Mouse (Mus musculus): ENCODE data around the gene Tmem104.

Tmem104 gene

DNA sequence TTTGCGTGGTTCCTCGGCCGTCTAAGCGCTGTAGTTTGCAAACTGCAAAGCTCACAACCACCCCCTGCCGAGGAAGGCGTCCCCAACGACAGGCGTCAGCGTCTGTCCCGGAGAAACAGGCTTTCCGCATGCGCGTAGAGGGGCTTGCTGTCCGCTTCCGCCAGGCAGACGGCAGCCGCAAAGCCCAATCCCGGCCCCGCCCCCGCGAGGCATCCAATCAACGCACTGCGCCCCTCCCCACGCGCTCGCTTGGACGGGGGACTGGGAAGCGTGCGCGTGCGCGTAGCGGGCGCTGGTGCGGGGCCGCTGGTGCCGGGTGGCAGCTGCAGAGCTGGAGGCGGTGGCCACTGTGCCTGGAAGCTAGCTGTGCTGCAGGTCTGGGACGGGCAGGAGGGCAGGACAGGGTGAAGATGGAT, at the start of gene Tmem104:
Tmem104 (plus strand) TSS at position 264 of the 416 bp plus-strand sequence.
- no peaks in the 10 kb centered on the region; the same call in 1 of the 2 replicates for H3K36me3 ChIP-seq (ENCODE audit: control insufficient read depth, insufficient read depth, low read length, poor library complexity, severe bottlenecking)
- peak; percentile 98 for DNase-seq (ENCODE audit: low read depth, low spot score)
- H3K27me3 ChIP-seq (ENCODE audit: control insufficient read depth, insufficient read depth, low read length, poor library complexity, severe bottlenecking), result no peaks in the 10 kb centered on the region

DNA sequence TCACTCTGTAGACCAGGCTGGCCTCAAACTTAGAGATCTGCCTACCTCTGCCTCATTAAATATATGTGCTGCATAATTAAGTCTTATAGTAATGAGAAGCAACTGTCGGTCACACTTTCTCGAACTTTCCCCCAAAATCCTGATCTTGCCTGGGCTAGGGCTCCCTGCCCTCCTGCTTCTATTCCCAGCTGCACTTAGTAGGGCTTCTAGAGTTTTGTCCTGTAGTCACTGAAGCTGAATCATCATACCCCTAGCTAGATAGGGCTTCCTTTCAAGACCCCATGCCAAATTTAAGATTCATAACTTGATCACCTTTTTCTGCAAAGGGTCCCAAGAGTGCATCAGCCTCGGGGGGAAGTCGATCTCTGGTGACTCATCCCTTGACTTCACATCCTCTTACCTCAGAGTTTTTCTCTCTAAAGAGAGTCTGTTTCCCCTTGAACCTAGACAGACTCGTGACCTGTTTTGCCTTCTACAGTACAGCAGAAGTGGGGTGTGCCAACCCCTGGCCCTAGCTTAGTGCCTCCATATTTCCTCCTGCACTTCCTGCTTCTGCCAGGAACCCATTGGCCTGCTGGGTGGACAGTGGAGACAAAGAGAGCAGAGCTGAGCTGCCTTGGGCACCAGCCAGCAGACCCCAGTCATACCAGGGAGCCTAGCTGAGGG, 48.6 kb upstream of the Tmem104 start:
- Histone ChIP-seq H3K27me3 (ENCODE audit: control insufficient read depth, insufficient read depth, low read length, poor library complexity, severe bottlenecking) (no peaks in the 10 kb centered on the region), H3K36me3 (ENCODE audit: control insufficient read depth, insufficient read depth, low read length, poor library complexity, severe bottlenecking) (no peaks in the 10 kb centered on the region)
- peak; percentile 64 for DNase-seq (ENCODE audit: low read depth, low spot score)

DNA sequence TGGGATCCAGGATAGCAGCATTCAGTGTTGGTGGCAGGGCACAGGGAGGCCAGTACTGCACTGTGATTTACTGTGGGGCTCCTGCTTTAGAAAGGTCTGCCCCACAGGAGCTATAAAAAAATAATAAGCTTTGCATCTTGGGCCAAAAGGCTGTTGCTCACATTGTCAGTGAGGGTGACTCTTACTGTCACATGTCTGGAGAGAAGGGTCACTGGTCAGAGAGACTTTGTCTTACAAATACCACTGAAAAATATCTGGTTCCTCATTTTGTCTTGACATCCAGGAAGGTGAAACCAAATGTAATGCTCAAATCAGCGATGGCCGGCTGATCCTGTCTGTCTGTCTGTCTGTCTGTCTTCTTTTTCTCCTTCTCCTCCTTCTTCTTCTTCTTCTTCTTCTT, 45.3 kb upstream of the Tmem104 start:
- no peaks in the 10 kb centered on the region for H3K36me3 ChIP-seq (ENCODE audit: control insufficient read depth, insufficient read depth, low read length, poor library complexity, severe bottlenecking)
- peak; percentile 48 for DNase-seq (ENCODE audit: low read depth, low spot score)
- no peaks in the 10 kb centered on the region for H3K27me3 ChIP-seq (ENCODE audit: control insufficient read depth, insufficient read depth, low read length, poor library complexity, severe bottlenecking)

DNA sequence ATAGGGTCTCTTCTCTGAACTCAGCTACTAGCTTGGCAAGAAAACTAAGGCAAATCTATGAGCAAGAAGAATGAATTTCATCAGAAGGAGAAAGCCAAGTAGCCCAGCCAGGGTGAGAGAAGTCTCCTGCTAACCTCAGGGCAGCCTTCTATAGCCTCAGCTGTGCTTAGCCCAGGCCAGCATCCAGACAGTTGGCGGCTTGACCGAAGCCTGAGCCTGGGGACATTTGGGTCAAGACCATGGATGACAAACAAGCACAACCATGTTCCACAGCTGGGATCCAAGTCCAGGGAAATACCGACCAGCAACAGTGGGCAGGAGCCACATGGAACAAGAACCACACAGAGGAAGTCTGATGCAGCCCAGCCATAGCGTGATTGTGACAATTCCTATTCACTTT, 39.5 kb upstream of the Tmem104 start:
- no peaks in the 10 kb centered on the region for H3K36me3 ChIP-seq (ENCODE audit: control insufficient read depth, insufficient read depth, low read length, poor library complexity, severe bottlenecking)
- no peak for DNase-seq (ENCODE audit: low read depth, low spot score)
- no peaks in the 10 kb centered on the region for H3K27me3 ChIP-seq (ENCODE audit: control insufficient read depth, insufficient read depth, low read length, poor library complexity, severe bottlenecking)

DNA sequence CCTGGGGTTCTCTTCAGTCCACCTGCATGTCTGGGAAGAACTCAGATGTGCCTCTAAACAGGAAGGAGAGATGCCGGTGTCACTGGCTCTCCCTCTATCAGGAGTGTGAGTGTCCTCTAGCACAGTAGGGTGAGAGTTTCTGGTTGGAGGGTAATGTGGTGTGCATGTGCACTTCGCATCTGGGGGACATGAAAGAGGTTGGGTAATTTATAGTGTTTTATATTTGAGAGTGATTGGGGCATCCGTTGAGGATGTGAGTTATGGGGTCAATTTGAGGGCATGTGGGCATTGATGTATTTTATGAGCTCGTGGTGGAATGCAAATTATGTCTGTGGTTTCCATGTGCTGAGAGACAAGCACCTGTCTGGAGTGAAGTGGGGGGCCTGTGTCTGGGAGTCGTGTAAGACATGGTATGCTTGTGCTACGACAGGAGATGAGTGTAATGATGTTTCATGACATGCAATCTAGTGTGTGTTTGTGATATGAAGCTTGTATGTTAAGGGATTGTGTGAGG, 36.5 kb upstream of the Tmem104 start:
- peak; percentile 67 for DNase-seq (ENCODE audit: low read depth, low spot score)
- H3K27me3 ChIP-seq (ENCODE audit: control insufficient read depth, insufficient read depth, low read length, poor library complexity, severe bottlenecking), result no peaks in the 10 kb centered on the region
- no peaks in the 10 kb centered on the region for H3K36me3 ChIP-seq (ENCODE audit: control insufficient read depth, insufficient read depth, low read length, poor library complexity, severe bottlenecking)

DNA sequence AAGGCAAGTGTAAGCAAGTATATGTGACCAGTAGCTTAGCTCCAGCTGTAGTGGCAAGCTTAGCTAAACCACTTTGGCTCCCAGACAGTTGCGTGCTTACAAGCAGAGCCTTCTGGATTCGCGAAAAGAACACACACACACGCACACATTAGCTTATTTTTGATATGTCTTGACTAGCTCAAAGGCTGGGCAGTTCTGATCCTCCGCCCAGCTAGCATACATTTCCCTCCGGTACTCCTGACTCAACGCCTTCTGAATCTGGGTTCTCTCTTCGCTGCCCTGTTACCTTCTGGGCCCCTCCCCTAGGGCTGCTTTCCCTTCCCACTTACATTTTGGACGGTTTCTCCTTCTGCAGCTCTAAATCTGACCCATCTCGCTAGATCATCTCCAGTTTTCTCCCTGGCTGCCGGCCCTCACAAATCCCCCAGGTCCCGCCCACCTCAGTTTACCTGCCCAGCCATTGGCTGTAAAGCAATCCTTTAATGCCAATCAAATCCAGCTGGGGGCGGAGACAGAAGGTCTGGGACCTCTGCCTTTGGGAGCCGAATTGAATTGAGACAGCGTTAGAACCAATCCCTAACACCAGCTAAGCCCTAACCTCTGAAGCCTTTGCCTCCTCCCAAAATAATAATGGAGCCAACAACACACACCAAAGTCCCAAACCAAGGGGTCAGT, 35.4 kb upstream of the Tmem104 start:
- Histone ChIP-seq H3K36me3 (ENCODE audit: control insufficient read depth, insufficient read depth, low read length, poor library complexity, severe bottlenecking) (no peaks in the 10 kb centered on the region), H3K27me3 (ENCODE audit: control insufficient read depth, insufficient read depth, low read length, poor library complexity, severe bottlenecking) (no peaks in the 10 kb centered on the region)
- no peak for DNase-seq (ENCODE audit: low read depth, low spot score)

DNA sequence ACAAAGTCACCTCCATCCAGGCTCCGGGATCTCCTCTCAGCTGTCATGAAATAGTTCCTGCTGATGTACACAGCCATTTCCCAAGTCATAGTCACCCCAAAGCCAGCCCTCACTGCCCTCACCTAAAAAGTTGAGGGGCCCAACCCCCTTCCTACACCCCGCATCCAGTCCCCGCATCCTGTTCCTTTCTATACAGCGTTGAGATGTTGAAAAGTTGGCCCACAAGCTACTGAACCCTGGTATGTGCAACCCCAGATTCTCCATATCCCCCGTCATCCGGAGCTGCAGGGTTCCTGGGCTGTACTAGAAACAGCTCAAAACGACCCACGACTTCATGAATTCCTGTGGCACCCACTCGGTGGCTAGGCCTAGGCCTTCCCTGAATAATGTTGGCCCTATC, 34.2 kb upstream of the Tmem104 start:
- Histone ChIP-seq H3K36me3 (ENCODE audit: control insufficient read depth, insufficient read depth, low read length, poor library complexity, severe bottlenecking) (no peaks in the 10 kb centered on the region), H3K27me3 (ENCODE audit: control insufficient read depth, insufficient read depth, low read length, poor library complexity, severe bottlenecking) (no peaks in the 10 kb centered on the region)
- no peak for DNase-seq (ENCODE audit: low read depth, low spot score)

DNA sequence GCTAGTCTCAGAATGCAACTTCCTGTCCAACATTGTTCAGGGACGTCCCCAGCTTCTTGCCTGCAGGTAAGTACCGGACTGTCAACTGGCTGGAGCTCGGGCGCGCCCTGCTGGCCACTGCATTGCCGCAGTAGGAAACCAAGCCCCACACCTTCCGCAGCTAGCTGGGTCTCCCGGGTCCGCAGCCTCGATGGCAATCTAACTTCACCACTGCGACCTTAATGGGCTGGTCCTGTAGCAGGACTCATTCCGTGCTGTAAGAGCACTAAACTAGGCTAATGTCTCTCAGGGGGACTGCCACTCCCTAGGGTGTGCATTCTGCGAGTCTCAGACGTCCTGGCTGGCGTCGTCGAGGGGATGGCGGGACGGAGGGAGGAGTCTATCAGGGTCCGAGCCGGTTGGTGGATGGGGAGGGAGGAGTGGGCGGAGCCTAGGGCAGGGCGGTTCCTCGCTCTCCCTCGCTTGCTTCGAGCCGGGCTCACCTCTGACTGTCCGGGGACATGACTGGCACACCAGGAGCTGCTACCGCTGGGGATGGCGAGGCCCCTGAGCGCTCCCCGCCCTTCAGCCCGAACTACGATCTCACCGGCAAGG, 33.5 kb upstream of the Tmem104 start:
- no peaks in the 10 kb centered on the region for H3K36me3 ChIP-seq (ENCODE audit: control insufficient read depth, insufficient read depth, low read length, poor library complexity, severe bottlenecking)
- DNase-seq (ENCODE audit: low read depth, low spot score), result peak; percentile 94
- no peaks in the 10 kb centered on the region for H3K27me3 ChIP-seq (ENCODE audit: control insufficient read depth, insufficient read depth, low read length, poor library complexity, severe bottlenecking)

DNA sequence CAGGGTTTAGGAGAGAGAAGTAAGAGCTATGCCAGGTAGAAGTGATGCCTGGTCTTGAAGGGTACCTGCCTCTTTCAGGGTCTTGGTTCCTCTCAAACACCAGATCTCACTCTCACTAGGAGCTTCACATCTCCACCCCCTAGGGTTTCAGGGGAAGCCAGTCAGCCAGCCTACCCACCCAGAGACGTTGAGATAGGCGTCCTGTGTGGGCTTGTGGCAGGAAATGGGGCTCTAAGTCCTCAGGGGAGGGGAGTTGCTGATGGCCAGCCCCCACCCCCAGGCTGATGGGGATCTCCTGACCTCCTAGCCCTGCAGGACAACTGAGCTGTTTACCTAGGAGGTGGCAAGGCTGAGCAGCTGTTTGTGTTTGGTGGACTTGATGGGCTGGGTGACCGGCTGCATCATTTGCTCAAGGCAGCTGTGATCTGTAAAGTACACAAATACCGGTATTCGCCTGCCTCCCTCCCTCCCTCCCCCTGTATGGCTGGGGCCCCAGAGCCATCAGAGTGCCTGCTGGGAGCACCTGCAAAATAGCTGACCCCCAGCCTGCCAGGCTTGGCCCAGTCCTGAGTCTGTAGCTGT, 32.1 kb upstream of the Tmem104 start:
- Histone ChIP-seq H3K27me3 (ENCODE audit: control insufficient read depth, insufficient read depth, low read length, poor library complexity, severe bottlenecking) (no peaks in the 10 kb centered on the region), H3K36me3 (ENCODE audit: control insufficient read depth, insufficient read depth, low read length, poor library complexity, severe bottlenecking) (no peaks in the 10 kb centered on the region)
- DNase-seq (ENCODE audit: low read depth, low spot score), result no peak

DNA sequence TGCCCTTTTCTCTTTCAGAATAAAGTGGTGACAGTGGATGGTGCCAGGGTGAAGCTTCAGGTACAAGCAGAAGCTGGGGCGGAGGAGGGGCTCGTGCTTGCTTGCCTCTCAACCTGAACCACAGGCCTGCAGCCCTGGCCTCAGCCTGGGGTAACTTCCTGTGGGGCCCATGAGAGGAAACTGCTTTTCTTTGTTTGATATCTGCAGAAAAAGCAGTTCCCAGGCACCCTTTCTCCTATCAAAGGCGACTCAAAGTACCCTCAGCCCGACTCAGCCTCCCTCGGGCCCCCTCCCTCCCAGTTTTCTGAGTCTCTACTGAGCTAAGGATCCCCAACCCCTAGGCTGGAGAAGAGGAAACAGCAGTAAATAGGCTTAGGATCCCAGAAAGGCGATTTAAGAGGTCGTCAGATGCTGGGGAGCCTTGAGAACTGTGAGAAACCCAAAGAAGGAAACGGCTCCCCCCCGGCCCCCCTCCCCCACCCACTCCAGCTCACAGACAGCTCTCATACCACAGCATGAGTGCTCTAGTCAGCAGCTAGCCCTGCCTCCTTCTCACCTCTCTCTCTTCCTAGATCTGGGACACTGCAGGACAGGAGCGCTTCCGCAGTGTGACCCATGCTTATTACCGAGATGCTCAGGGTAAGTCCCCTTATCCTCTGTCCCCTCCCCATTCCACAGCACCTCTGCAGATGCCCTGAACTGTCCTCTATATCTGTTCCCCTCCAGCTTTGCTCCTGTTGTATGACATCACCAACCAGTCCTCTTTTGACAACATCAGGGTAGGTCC, 29.2 kb upstream of the Tmem104 start:
- no peaks in the 10 kb centered on the region for H3K36me3 ChIP-seq (ENCODE audit: control insufficient read depth, insufficient read depth, low read length, poor library complexity, severe bottlenecking)
- peak; percentile 50 for DNase-seq (ENCODE audit: low read depth, low spot score)

DNA sequence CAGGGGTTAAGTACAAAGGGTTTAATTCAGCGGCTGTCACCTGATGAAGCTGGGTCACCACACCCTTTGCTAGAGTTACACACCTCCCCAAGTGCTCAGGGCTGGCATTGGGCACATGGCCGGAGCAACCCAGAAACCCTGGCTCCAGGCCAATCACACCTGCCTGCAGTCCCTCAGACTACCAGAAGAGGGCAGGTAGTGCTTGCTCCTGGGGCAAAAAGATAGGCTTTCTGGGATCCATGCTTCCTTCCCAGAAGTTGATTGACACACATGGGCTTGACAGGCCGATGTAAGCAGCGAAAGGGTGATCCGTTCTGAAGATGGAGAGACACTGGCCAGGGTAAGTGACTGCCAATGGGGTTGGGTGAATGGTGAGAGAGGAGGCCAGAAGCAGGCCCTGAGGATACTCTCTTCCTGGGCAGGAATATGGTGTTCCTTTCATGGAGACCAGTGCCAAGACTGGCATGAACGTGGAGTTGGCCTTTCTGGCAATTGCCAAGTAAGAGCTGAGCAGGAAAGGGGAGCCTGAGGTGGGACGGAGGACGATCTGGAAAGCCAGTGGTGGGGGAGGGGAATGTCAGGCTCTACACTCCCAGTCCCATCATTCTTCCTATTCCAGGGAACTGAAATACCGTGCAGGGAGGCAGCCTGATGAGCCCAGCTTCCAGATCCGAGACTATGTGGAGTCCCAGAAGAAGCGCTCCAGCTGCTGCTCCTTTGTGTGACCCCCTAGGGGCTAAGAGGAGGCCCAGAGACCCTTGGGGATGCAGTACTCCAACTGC, 27.1 kb upstream of the Tmem104 start:
- Histone ChIP-seq H3K27me3 (ENCODE audit: control insufficient read depth, insufficient read depth, low read length, poor library complexity, severe bottlenecking) (no peaks in the 10 kb centered on the region), H3K36me3 (ENCODE audit: control insufficient read depth, insufficient read depth, low read length, poor library complexity, severe bottlenecking) (no peaks in the 10 kb centered on the region)
- DNase-seq (ENCODE audit: low read depth, low spot score), result peak; percentile 80

More for the DNA sequence above, 29.2 kb upstream of the Tmem104 start:
- H3K27me3 ChIP-seq (ENCODE audit: control insufficient read depth, insufficient read depth, low read length, poor library complexity, severe bottlenecking), result no peaks in the 10 kb centered on the region

DNA sequence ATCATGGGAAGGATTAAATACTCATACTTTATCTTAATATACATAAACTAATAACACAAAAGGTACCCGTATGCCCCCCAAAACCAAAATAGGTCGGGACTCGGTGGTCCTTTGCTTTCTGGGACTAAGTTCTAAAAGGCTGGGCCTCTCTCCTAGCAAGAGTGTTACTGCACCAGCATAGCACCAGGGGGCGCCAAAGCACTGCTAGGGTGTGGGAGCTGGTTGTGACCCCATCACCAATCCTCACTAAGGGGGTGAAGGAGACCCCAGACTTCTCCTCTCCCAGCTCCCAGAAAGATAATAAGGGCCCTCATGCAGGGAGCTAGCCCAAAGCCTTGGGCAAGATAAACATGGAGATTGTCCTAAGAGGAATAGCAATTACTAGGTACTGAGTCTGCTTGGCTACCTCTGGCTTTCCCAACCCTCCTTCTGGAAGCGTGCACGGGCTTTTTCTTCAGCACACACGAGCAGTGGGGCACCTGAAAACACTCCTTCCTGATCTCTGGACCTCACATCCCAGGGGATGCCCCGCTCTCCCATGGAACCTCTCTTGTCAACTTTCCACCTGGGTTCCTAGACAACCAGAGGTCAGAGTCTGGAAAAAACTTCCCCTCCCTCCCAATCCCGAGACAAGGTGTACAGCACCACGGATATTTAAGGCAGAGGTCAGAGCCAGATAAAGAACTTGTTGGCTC, 26.3 kb upstream of the Tmem104 start:
- Histone ChIP-seq H3K27me3 (ENCODE audit: control insufficient read depth, insufficient read depth, low read length, poor library complexity, severe bottlenecking) (no peaks in the 10 kb centered on the region), H3K36me3 (ENCODE audit: control insufficient read depth, insufficient read depth, low read length, poor library complexity, severe bottlenecking) (no peaks in the 10 kb centered on the region)

DNA sequence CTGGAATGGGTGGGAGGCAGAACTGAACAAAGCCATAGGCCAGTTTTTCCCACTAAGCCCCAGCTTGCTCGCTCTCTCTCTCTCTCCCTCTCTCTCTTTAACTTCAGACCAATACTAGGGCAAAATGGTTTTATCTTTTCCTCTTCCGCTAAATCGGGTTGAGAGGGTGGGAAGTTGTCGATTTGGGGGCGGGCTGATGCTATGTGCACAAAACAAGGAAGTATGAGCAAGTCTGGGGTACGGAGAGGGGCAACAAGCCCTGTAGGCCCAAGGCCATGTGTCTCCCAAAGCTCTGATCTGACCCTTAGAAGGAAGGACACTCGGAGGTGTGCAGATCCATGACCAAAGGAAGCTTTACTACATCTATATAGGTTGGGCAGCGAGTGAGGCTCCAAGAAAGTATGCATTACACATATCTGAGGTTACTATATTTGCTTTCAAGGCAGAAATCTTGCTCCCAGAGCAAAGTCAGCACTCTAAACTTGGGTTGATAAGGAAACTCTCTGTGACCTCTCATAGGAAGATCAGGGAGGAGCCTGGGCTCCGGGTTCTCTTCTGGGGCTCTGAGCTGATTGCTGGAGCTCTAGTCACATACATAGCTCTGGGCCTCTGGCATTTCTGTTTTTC, 25.6 kb upstream of the Tmem104 start:
- peak; percentile 64 for DNase-seq (ENCODE audit: low read depth, low spot score)
- no peaks in the 10 kb centered on the region for H3K27me3 ChIP-seq (ENCODE audit: control insufficient read depth, insufficient read depth, low read length, poor library complexity, severe bottlenecking)
- H3K36me3 ChIP-seq (ENCODE audit: control insufficient read depth, insufficient read depth, low read length, poor library complexity, severe bottlenecking), result no peaks in the 10 kb centered on the region

More for the DNA sequence above, 26.3 kb upstream of the Tmem104 start:
- peak; percentile 84 for DNase-seq (ENCODE audit: low read depth, low spot score)

All from splenic B cell, adult 2 months (primary cell).